Mouse (Mus musculus): ENCODE measurements around the gene Vsnl1. TPM values are rescaled to one million over a fixed set of nuclear protein-coding genes. Genes with fewer than 3 reads are reported as not detected.
A peak's percentile ranks its signal among the peaks of the same experiment; 100 is the strongest.

Gene Vsnl1
- polyA plus RNA-seq (2014; fragmentation: Nextera tagmentation; extraction: Ambion mirVana) = 4.4 and 5.9 TPM in 2 replicates

GRCm38 (mm10) chr12:11436497-11437265 is at the start of gene Vsnl1:
Vsnl1 (minus strand) TSS chr12:11436613.
- no peaks in the 10 kb centered on the region for H3K36me3 ChIP-seq (ENCODE audit: control insufficient read depth, insufficient read depth, low read length)
- no peaks in the 10 kb centered on the region for H3K4me1 ChIP-seq (replicated peaks; ENCODE audit: control insufficient read depth, insufficient read depth, low read length)
- no peak within 1 kb of the TSS for H3K27ac ChIP-seq (ENCODE audit: low read depth, low read length)
- H3K4me3 ChIP-seq (ENCODE audit: low read depth, low read length) = peak within 1 kb of the TSS; percentile 36
- ATAC-seq (replicated peaks; ENCODE audit: low FRiP score) = peak; percentile 74
- H3K4me2 ChIP-seq = peak within 1 kb of the TSS; percentile 65
- 5% methylated on average over 34 of the region's 34 CpGs for WGBS
- peaks cover 38% of the 10 kb centered on the region for H3K27me3 ChIP-seq (replicated peaks; ENCODE audit: control insufficient read depth, insufficient read depth, low read length)
- DNase-seq (ENCODE audit: low spot score) = peak; percentile 44
- no peaks in the 10 kb centered on the region for H3K9me3 ChIP-seq (ENCODE audit: control insufficient read depth, low read length)
- H3K9ac ChIP-seq (ENCODE audit: low read depth, low read length) = no peak within 1 kb of the TSS

- no peak for ATAC-seq (replicated peaks; ENCODE audit: low FRiP score)
- Histone ChIP-seq H3K9ac (ENCODE audit: low read depth, low read length) (no peak overlapping the region), H3K27me3 (replicated peaks; ENCODE audit: control insufficient read depth, insufficient read depth, low read length) (no peaks in the 10 kb centered on the region; the same call in 1 of the 2 replicates), H3K4me2 (no peak overlapping the region; the same call in 1 of the 2 replicates), H3K4me3 (ENCODE audit: low read depth, low read length) (no peak overlapping the region; the same call in 1 of the 2 replicates), H3K4me1 (replicated peaks; ENCODE audit: control insufficient read depth, insufficient read depth, low read length) (peaks cover 4% of the 10 kb centered on the region; the same call in 1 of the 2 replicates), H3K9me3 (ENCODE audit: control insufficient read depth, low read length) (no peaks in the 10 kb centered on the region), H3K36me3 (ENCODE audit: control insufficient read depth, insufficient read depth, low read length) (no peaks in the 10 kb centered on the region), H3K27ac (ENCODE audit: low read depth, low read length) (no peak overlapping the region)
- DNase-seq (ENCODE audit: low spot score) = no peak
- WGBS = 86% methylated on average over 4 of the region's 4 CpGs
Observed at GRCm38 (mm10) chr12:11456632-11457031, 20.2 kb upstream of the Vsnl1 start.

- H3K36me3 ChIP-seq (ENCODE audit: control insufficient read depth, insufficient read depth, low read length) = no peaks in the 10 kb centered on the region
- H3K4me3 ChIP-seq (ENCODE audit: low read depth, low read length) = peak overlapping the region; percentile 51
- no peak overlapping the region for H3K27ac ChIP-seq (ENCODE audit: low read depth, low read length)
- no peaks in the 10 kb centered on the region for H3K9me3 ChIP-seq (ENCODE audit: control insufficient read depth, low read length)
- H3K4me2 ChIP-seq = peak overlapping the region; percentile 82
- H3K9ac ChIP-seq (ENCODE audit: low read depth, low read length) = no peak overlapping the region
- DNase-seq (ENCODE audit: low spot score) (no peak), ATAC-seq (replicated peaks; ENCODE audit: low FRiP score) (peak; percentile 37)
- peaks cover 4% of the 10 kb centered on the region; the same call in 1 of the 2 replicates for H3K4me1 ChIP-seq (replicated peaks; ENCODE audit: control insufficient read depth, insufficient read depth, low read length)
- no peaks in the 10 kb centered on the region; the same call in 1 of the 2 replicates for H3K27me3 ChIP-seq (replicated peaks; ENCODE audit: control insufficient read depth, insufficient read depth, low read length)
- 3% methylated on average over 11 of the region's 11 CpGs for WGBS
Observed at GRCm38 (mm10) chr12:11456213-11456612, 19.8 kb upstream of the Vsnl1 start.

GRCm38 (mm10) chr12:11455549-11456194 is 19.3 kb upstream of the Vsnl1 start, which contains the start of gene Rad51ap2:
Rad51ap2 (plus strand) TSS chr12:11456079.
- Histone ChIP-seq H3K9me3 (ENCODE audit: control insufficient read depth, low read length) (no peaks in the 10 kb centered on the region), H3K4me1 (replicated peaks; ENCODE audit: control insufficient read depth, insufficient read depth, low read length) (peaks cover 4% of the 10 kb centered on the region; the same call in 1 of the 2 replicates), H3K36me3 (ENCODE audit: control insufficient read depth, insufficient read depth, low read length) (no peaks in the 10 kb centered on the region), H3K4me3 (ENCODE audit: low read depth, low read length) (peak within 1 kb of the TSS; percentile 51), H3K27ac (ENCODE audit: low read depth, low read length) (no peak within 1 kb of the TSS), H3K4me2 (peak within 1 kb of the TSS; percentile 82), H3K27me3 (replicated peaks; ENCODE audit: control insufficient read depth, insufficient read depth, low read length) (no peaks in the 10 kb centered on the region; the same call in 1 of the 2 replicates), H3K9ac (ENCODE audit: low read depth, low read length) (no peak within 1 kb of the TSS)
- ATAC-seq (replicated peaks; ENCODE audit: low FRiP score) (peak; percentile 100), DNase-seq (ENCODE audit: low spot score) (peak; percentile 90)
- 2% methylated on average over 35 of the region's 40 CpGs for WGBS

GRCm38 (mm10) chr12:11454146-11454545 is 17.7 kb upstream of the Vsnl1 start:
- DNase-seq (ENCODE audit: low spot score) (no peak), ATAC-seq (replicated peaks; ENCODE audit: low FRiP score) (no peak)
- no peak overlapping the region for H3K4me3 ChIP-seq (ENCODE audit: low read depth, low read length)
- WGBS = 59% methylated on average over 5 of the region's 5 CpGs
- H3K9me3 ChIP-seq (ENCODE audit: control insufficient read depth, low read length) = no peaks in the 10 kb centered on the region
- no peaks in the 10 kb centered on the region; the same call in 1 of the 2 replicates for H3K27me3 ChIP-seq (replicated peaks; ENCODE audit: control insufficient read depth, insufficient read depth, low read length)
- H3K4me1 ChIP-seq (replicated peaks; ENCODE audit: control insufficient read depth, insufficient read depth, low read length) = peaks cover 4% of the 10 kb centered on the region; the same call in 1 of the 2 replicates
- no peaks in the 10 kb centered on the region for H3K36me3 ChIP-seq (ENCODE audit: control insufficient read depth, insufficient read depth, low read length)
- H3K9ac ChIP-seq (ENCODE audit: low read depth, low read length) = no peak overlapping the region
- no peak overlapping the region for H3K27ac ChIP-seq (ENCODE audit: low read depth, low read length)
- no peak overlapping the region for H3K4me2 ChIP-seq

GRCm38 (mm10) chr12:11437907-11438447 is 1.6 kb upstream of the Vsnl1 start:
- Histone ChIP-seq H3K36me3 (ENCODE audit: control insufficient read depth, insufficient read depth, low read length) (no peaks in the 10 kb centered on the region), H3K4me2 (peak overlapping the region; percentile 50), H3K27me3 (replicated peaks; ENCODE audit: control insufficient read depth, insufficient read depth, low read length) (peaks cover 38% of the 10 kb centered on the region), H3K27ac (ENCODE audit: low read depth, low read length) (no peak overlapping the region), H3K9ac (ENCODE audit: low read depth, low read length) (no peak overlapping the region), H3K4me1 (replicated peaks; ENCODE audit: control insufficient read depth, insufficient read depth, low read length) (no peaks in the 10 kb centered on the region), H3K4me3 (ENCODE audit: low read depth, low read length) (peak overlapping the region; percentile 21), H3K9me3 (ENCODE audit: control insufficient read depth, low read length) (no peaks in the 10 kb centered on the region)
- ATAC-seq (replicated peaks; ENCODE audit: low FRiP score) = 0 out of 2 replicates have a peak, but pooled peaks have one; percentile 45
- DNase-seq (ENCODE audit: low spot score) = no peak
- WGBS = 25% methylated on average over 23 of the region's 23 CpGs

- H3K9ac ChIP-seq (ENCODE audit: low read depth, low read length) = no peak overlapping the region
- no peaks in the 10 kb centered on the region for H3K4me1 ChIP-seq (replicated peaks; ENCODE audit: control insufficient read depth, insufficient read depth, low read length)
- no peaks in the 10 kb centered on the region for H3K9me3 ChIP-seq (ENCODE audit: control insufficient read depth, low read length)
- WGBS = 15% methylated on average over 17 of the region's 17 CpGs
- H3K36me3 ChIP-seq (ENCODE audit: control insufficient read depth, insufficient read depth, low read length) = no peaks in the 10 kb centered on the region
- no peak overlapping the region; the same call in 1 of the 2 replicates for H3K4me3 ChIP-seq (ENCODE audit: low read depth, low read length)
- H3K27ac ChIP-seq (ENCODE audit: low read depth, low read length) = no peak overlapping the region
- DNase-seq (ENCODE audit: low spot score) (peak; percentile 63), ATAC-seq (replicated peaks; ENCODE audit: low FRiP score) (0 out of 2 replicates have a peak, but pooled peaks have one; percentile 39)
- H3K4me2 ChIP-seq = peak overlapping the region; percentile 65
- H3K27me3 ChIP-seq (replicated peaks; ENCODE audit: control insufficient read depth, insufficient read depth, low read length) = peaks cover 38% of the 10 kb centered on the region
Observed at GRCm38 (mm10) chr12:11437266-11437906, 973 bp upstream of the Vsnl1 start.

- Histone ChIP-seq H3K36me3 (ENCODE audit: control insufficient read depth, insufficient read depth, low read length) (no peaks in the 10 kb centered on the region), H3K27ac (ENCODE audit: low read depth, low read length) (no peak overlapping the region), H3K4me3 (ENCODE audit: low read depth, low read length) (peak overlapping the region; percentile 36), H3K4me2 (peak overlapping the region; percentile 65), H3K27me3 (replicated peaks; ENCODE audit: control insufficient read depth, insufficient read depth, low read length) (peaks cover 38% of the 10 kb centered on the region), H3K4me1 (replicated peaks; ENCODE audit: control insufficient read depth, insufficient read depth, low read length) (no peaks in the 10 kb centered on the region), H3K9me3 (ENCODE audit: control insufficient read depth, low read length) (no peaks in the 10 kb centered on the region), H3K9ac (ENCODE audit: low read depth, low read length) (no peak overlapping the region)
- DNase-seq (ENCODE audit: low spot score) (no peak), ATAC-seq (replicated peaks; ENCODE audit: low FRiP score) (no peak)
- WGBS = 8% methylated on average over 12 of the region's 12 CpGs
Observed at GRCm38 (mm10) chr12:11436023-11436350, 426 bp downstream of the Vsnl1 start.

Data from liver, embryonic 11.5 days (tissue).